Mouse (Mus musculus): ENCODE data around the gene Cacfd1. TPM values are rescaled to one million over a fixed set of nuclear protein-coding genes. Genes with fewer than 3 reads are reported as not detected.

Cacfd1 gene
- polyA plus RNA-seq, 1 experiment from 2014 or later: 103 TPM

GRCm38 (mm10) chr2:26984640-26985039, 25.1 kb upstream of the Cacfd1 start:
- Histone ChIP-seq H3K27me3 (replicated peaks; ENCODE audit: control insufficient read depth, insufficient read depth, low read length) (no peaks in the 10 kb centered on the region), H3K36me3 (ENCODE audit: control insufficient read depth, insufficient read depth, low read length) (no peaks in the 10 kb centered on the region), H3K4me2 (ENCODE audit: low read length) (no peak overlapping the region), H3K4me3 (ENCODE audit: low read length) (no peak overlapping the region), H3K27ac (ENCODE audit: low read depth, low read length) (no peak overlapping the region), H3K9ac (ENCODE audit: low read depth, low read length) (no peak overlapping the region), H3K9me3 (ENCODE audit: control insufficient read depth, low read length) (no peaks in the 10 kb centered on the region), H3K4me1 (ENCODE audit: control insufficient read depth, insufficient read depth, low read depth, low read length) (no peaks in the 10 kb centered on the region)
- no peak for ATAC-seq
- WGBS: 90% methylated on average over 5 of the region's 5 CpGs

DNA sequence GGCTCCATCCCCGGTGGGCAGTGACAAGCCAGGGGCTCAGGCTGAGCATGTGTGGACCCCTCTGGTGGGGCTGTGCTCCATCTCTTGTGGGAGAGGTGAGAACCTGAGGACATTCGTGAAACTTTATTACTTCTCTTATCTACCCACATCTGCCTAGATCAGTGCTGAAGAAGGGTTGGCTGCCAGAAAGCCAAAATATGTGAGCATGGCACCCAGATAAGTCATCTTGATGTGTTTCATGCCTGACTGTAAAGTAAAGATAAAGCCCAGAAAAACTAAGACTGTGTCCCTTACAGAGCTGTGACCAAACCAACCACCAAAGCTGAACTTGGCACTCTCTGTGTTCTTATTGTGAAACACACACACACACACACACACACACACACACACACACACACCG, 15.8 kb upstream of the Cacfd1 start:
- H3K4me2 ChIP-seq (ENCODE audit: low read length): no peak overlapping the region
- WGBS: 79% methylated on average over 3 of the region's 3 CpGs
- no peaks in the 10 kb centered on the region for H3K36me3 ChIP-seq (ENCODE audit: control insufficient read depth, insufficient read depth, low read length)
- H3K4me3 ChIP-seq (ENCODE audit: low read length): no peak overlapping the region
- no peak for ATAC-seq
- no peaks in the 10 kb centered on the region for H3K9me3 ChIP-seq (ENCODE audit: control insufficient read depth, low read length)
- H3K27me3 ChIP-seq (replicated peaks; ENCODE audit: control insufficient read depth, insufficient read depth, low read length): no peaks in the 10 kb centered on the region
- no peak overlapping the region for H3K27ac ChIP-seq (ENCODE audit: low read depth, low read length)
- no peak overlapping the region for H3K9ac ChIP-seq (ENCODE audit: low read depth, low read length)
- no peaks in the 10 kb centered on the region for H3K4me1 ChIP-seq (ENCODE audit: control insufficient read depth, insufficient read depth, low read depth, low read length)

DNA sequence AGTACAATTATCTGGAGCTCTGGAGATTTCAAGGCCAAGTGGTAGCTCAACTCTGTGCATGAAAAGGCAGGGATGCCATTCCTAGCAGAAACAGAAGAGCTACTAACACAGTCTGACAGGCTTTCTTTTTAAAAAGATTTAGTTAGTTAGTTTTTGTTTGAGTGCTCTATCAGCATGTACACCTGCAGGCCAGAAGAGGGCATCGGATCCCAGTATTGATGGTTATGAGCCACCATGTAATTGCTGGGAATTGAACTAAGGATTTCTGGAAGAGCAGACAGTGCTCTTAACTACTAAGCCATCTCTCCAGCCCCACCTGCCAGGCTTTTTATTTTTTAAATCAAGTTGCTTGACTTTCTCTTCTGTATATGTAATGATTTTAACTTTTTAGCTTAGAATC, 12.2 kb upstream of the Cacfd1 start:
- Histone ChIP-seq H3K4me2 (ENCODE audit: low read length) (no peak overlapping the region), H3K4me3 (ENCODE audit: low read length) (no peak overlapping the region), H3K9me3 (ENCODE audit: control insufficient read depth, low read length) (no peaks in the 10 kb centered on the region), H3K27me3 (replicated peaks; ENCODE audit: control insufficient read depth, insufficient read depth, low read length) (no peaks in the 10 kb centered on the region), H3K9ac (ENCODE audit: low read depth, low read length) (no peak overlapping the region), H3K27ac (ENCODE audit: low read depth, low read length) (no peak overlapping the region), H3K4me1 (ENCODE audit: control insufficient read depth, insufficient read depth, low read depth, low read length) (no peaks in the 10 kb centered on the region), H3K36me3 (ENCODE audit: control insufficient read depth, insufficient read depth, low read length) (no peaks in the 10 kb centered on the region)
- WGBS: 72% methylated on average over 1 of the region's 1 CpGs
- no peak for ATAC-seq

- no peak overlapping the region for H3K9ac ChIP-seq (ENCODE audit: low read depth, low read length)
- no peaks in the 10 kb centered on the region for H3K36me3 ChIP-seq (ENCODE audit: control insufficient read depth, insufficient read depth, low read length)
- no peaks in the 10 kb centered on the region for H3K9me3 ChIP-seq (ENCODE audit: control insufficient read depth, low read length)
- WGBS: 97% methylated on average over 6 of the region's 7 CpGs
- no peaks in the 10 kb centered on the region for H3K4me1 ChIP-seq (ENCODE audit: control insufficient read depth, insufficient read depth, low read depth, low read length)
- no peaks in the 10 kb centered on the region for H3K27me3 ChIP-seq (replicated peaks; ENCODE audit: control insufficient read depth, insufficient read depth, low read length)
- no peak overlapping the region for H3K4me2 ChIP-seq (ENCODE audit: low read length)
- ATAC-seq: no peak
- H3K27ac ChIP-seq (ENCODE audit: low read depth, low read length): no peak overlapping the region
- no peak overlapping the region for H3K4me3 ChIP-seq (ENCODE audit: low read length)
Measured at GRCm38 (mm10) chr2:26997993-26998392, 11.7 kb upstream of the Cacfd1 start.

DNA sequence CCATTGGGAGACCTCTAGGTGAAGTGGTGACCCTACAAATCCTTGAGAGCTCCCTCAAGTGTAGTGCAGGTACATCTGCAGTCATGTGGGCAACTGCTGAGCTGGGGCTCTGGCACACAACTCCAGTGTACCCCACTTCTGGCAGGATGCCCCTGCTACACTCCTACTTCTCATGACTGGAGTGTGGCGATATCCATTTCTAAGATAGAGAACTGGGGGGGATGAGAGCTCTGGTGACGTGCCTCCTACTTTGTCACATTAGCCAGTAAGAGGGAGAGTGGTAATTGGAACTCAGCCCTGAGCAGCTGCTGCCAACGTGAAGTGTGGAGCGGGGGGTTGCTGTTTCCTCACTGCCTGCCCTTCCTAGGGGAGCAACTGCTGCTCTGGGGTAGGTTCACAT, 3.5 kb upstream of the Cacfd1 start:
- Histone ChIP-seq H3K27ac (ENCODE audit: low read depth, low read length) (no peak overlapping the region), H3K9me3 (ENCODE audit: control insufficient read depth, low read length) (no peaks in the 10 kb centered on the region), H3K27me3 (replicated peaks; ENCODE audit: control insufficient read depth, insufficient read depth, low read length) (no peaks in the 10 kb centered on the region), H3K4me1 (ENCODE audit: control insufficient read depth, insufficient read depth, low read depth, low read length) (peaks cover 16% of the 10 kb centered on the region), H3K4me2 (ENCODE audit: low read length) (no peak overlapping the region), H3K9ac (ENCODE audit: low read depth, low read length) (no peak overlapping the region), H3K36me3 (ENCODE audit: control insufficient read depth, insufficient read depth, low read length) (no peaks in the 10 kb centered on the region), H3K4me3 (ENCODE audit: low read length) (no peak overlapping the region)
- no peak for ATAC-seq
- WGBS: 63% methylated on average over 4 of the region's 4 CpGs

DNA sequence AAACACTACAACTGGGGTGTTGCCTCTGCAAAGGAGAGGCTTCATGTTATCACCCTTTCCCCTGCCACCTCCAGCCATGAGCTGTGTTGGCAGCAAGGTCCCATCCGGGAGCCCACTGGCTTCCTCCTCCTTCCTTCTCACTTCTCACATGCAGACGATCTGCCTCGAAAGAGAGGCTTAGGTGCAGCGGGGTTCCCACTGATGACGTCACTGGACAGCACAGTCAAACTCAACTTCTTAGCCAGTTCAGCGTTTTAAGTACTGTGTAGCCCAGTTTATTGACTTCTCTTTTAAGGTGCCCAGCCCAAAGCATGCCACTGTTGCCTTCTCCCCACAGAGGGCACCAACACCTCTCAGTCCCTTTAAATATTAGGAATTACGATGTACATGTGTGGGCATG, 2.0 kb upstream of the Cacfd1 start:
- Histone ChIP-seq H3K4me3 (ENCODE audit: low read length) (no peak overlapping the region), H3K9me3 (ENCODE audit: control insufficient read depth, low read length) (no peaks in the 10 kb centered on the region), H3K27ac (ENCODE audit: low read depth, low read length) (no peak overlapping the region), H3K4me2 (ENCODE audit: low read length) (no peak overlapping the region), H3K4me1 (ENCODE audit: control insufficient read depth, insufficient read depth, low read depth, low read length) (peaks cover 23% of the 10 kb centered on the region), H3K27me3 (replicated peaks; ENCODE audit: control insufficient read depth, insufficient read depth, low read length) (no peaks in the 10 kb centered on the region), H3K36me3 (ENCODE audit: control insufficient read depth, insufficient read depth, low read length) (no peaks in the 10 kb centered on the region), H3K9ac (ENCODE audit: low read depth, low read length) (no peak overlapping the region)
- 76% methylated on average over 7 of the region's 7 CpGs for WGBS
- no peak for ATAC-seq

GRCm38 (mm10) chr2:27017802-27018201, 8.1 kb downstream of the Cacfd1 start:
- H3K27ac ChIP-seq (ENCODE audit: low read depth, low read length): no peak overlapping the region
- H3K36me3 ChIP-seq (ENCODE audit: control insufficient read depth, insufficient read depth, low read length): peaks cover 43% of the 10 kb centered on the region
- H3K27me3 ChIP-seq (replicated peaks; ENCODE audit: control insufficient read depth, insufficient read depth, low read length): no peaks in the 10 kb centered on the region
- H3K4me1 ChIP-seq (ENCODE audit: control insufficient read depth, insufficient read depth, low read depth, low read length): no peaks in the 10 kb centered on the region
- ATAC-seq: peak; percentile 37; the same call in 1 of the 2 replicates
- 54% methylated on average over 5 of the region's 5 CpGs for WGBS
- H3K9me3 ChIP-seq (ENCODE audit: control insufficient read depth, low read length): no peaks in the 10 kb centered on the region
- H3K4me3 ChIP-seq (ENCODE audit: low read length): no peak overlapping the region
- no peak overlapping the region for H3K9ac ChIP-seq (ENCODE audit: low read depth, low read length)
- no peak overlapping the region for H3K4me2 ChIP-seq (ENCODE audit: low read length)

DNA sequence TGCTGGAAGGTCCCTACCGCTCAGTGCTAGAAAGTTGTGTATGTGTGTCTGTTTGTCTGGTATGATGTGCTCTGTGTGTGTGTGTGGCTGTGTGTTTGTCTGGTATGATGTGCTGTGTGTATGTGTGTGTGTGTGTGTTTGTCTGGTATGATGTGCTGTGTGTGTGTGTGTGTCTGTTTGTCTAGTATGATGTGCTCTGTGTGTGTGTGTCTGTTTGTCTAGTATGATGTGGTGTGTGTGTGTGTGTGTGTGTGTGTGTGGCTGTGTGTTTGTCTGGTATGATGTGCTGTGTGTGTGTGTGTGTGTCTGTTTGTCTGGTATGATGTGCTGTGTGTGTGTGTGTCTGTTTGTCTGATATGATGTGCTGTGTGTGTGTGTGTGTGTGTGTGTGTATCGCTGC, 9.8 kb downstream of the Cacfd1 start:
- no peak overlapping the region for H3K9ac ChIP-seq (ENCODE audit: low read depth, low read length)
- H3K27me3 ChIP-seq (replicated peaks; ENCODE audit: control insufficient read depth, insufficient read depth, low read length): no peaks in the 10 kb centered on the region
- H3K4me2 ChIP-seq (ENCODE audit: low read length): no peak overlapping the region
- WGBS: 97% methylated on average over 2 of the region's 2 CpGs
- no peak overlapping the region for H3K4me3 ChIP-seq (ENCODE audit: low read length)
- no peak for ATAC-seq
- peaks cover 34% of the 10 kb centered on the region for H3K36me3 ChIP-seq (ENCODE audit: control insufficient read depth, insufficient read depth, low read length)
- H3K4me1 ChIP-seq (ENCODE audit: control insufficient read depth, insufficient read depth, low read depth, low read length): no peaks in the 10 kb centered on the region
- H3K27ac ChIP-seq (ENCODE audit: low read depth, low read length): no peak overlapping the region
- H3K9me3 ChIP-seq (ENCODE audit: control insufficient read depth, low read length): no peaks in the 10 kb centered on the region

- no peak overlapping the region for H3K9ac ChIP-seq (ENCODE audit: low read depth, low read length)
- no peaks in the 10 kb centered on the region for H3K9me3 ChIP-seq (ENCODE audit: control insufficient read depth, low read length)
- WGBS: 79% methylated on average over 1 of the region's 1 CpGs
- no peak for ATAC-seq
- H3K4me3 ChIP-seq (ENCODE audit: low read length): no peak overlapping the region
- H3K4me2 ChIP-seq (ENCODE audit: low read length): no peak overlapping the region
- no peaks in the 10 kb centered on the region for H3K27me3 ChIP-seq (replicated peaks; ENCODE audit: control insufficient read depth, insufficient read depth, low read length)
- no peaks in the 10 kb centered on the region for H3K4me1 ChIP-seq (ENCODE audit: control insufficient read depth, insufficient read depth, low read depth, low read length)
- H3K36me3 ChIP-seq (ENCODE audit: control insufficient read depth, insufficient read depth, low read length): peaks cover 19% of the 10 kb centered on the region
- 0 out of 2 replicates have a peak overlapping the region, but pooled peaks have one; percentile 23 for H3K27ac ChIP-seq (ENCODE audit: low read depth, low read length)
Measured at GRCm38 (mm10) chr2:27021103-27021502, 11.4 kb downstream of the Cacfd1 start.

DNA sequence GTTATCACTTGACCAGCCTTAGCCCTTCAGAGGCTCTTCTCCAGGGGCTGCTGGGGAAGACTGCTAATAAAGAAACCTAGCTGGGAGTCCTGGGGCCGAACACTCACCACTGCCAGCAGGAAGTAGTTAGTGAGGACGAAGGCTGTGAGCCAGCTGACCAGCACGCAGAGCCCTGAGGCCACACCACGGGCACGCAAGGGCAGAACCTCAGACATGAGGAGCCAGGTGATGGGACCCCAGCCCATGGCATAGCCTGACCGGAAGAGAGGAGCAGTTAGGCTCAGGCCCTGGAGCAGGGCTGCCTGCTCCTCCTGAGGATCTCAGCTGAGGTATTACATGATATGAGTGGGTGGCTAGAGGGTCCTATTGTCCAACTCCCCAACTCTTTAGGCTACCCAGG, 12.9 kb downstream of the Cacfd1 start:
- no peak overlapping the region for H3K27ac ChIP-seq (ENCODE audit: low read depth, low read length)
- ATAC-seq: no peak
- no peaks in the 10 kb centered on the region for H3K27me3 ChIP-seq (replicated peaks; ENCODE audit: control insufficient read depth, insufficient read depth, low read length)
- peak overlapping the region; percentile 30; the same call in 1 of the 2 replicates for H3K9ac ChIP-seq (ENCODE audit: low read depth, low read length)
- peaks cover 15% of the 10 kb centered on the region for H3K36me3 ChIP-seq (ENCODE audit: control insufficient read depth, insufficient read depth, low read length)
- H3K4me2 ChIP-seq (ENCODE audit: low read length): no peak overlapping the region
- no peak overlapping the region for H3K4me3 ChIP-seq (ENCODE audit: low read length)
- peaks cover 7% of the 10 kb centered on the region; the same call in 1 of the 2 replicates for H3K4me1 ChIP-seq (ENCODE audit: control insufficient read depth, insufficient read depth, low read depth, low read length)
- H3K9me3 ChIP-seq (ENCODE audit: control insufficient read depth, low read length): no peaks in the 10 kb centered on the region
- WGBS: 75% methylated on average over 6 of the region's 6 CpGs

Data from hindbrain, embryonic 16.5 days (tissue).